Mouse (Mus musculus) heart, embryonic 10.5 days (tissue): ENCODE data around the gene Amh. TPM values are rescaled to one million over a fixed set of nuclear protein-coding genes. Genes with fewer than 3 reads are reported as not detected.

ENCODE experiments used
- DNase-seq: peaks from one replicate; pipeline ENCODE4 v3.0.0-alpha.2; 2017; ENCODE audit warnings: low spot score
- H3K27ac ChIP-seq: fragments of 300-500 bp; sonication (generic); 2 replicates; pipeline ENCODE4 v1.5.1; 2016; ENCODE audit warnings: mild to moderate bottlenecking
- H3K27me3 ChIP-seq: fragments of 300-500 bp; sonication (generic); 2 replicates; pipeline ENCODE4 v1.6.1; 2016; ENCODE audit warnings: mild to moderate bottlenecking; ENCODE audit not compliant: poor library complexity, insufficient read depth, severe bottlenecking
- H3K36me3 ChIP-seq: fragments of 300-500 bp; sonication (generic); 2 replicates; pipeline ENCODE4 v1.6.1; 2016; ENCODE audit warnings: mild to moderate bottlenecking, moderate library complexity
- H3K4me1 ChIP-seq: fragments of 300-500 bp; sonication (generic); 2 replicates; pipeline ENCODE4 v1.6.1; 2016; ENCODE audit warnings: mild to moderate bottlenecking
- H3K4me3 ChIP-seq: fragments of 300-500 bp; sonication (generic); 2 replicates; pipeline ENCODE4 v1.5.1; 2016; ENCODE audit warnings: mild to moderate bottlenecking, moderate library complexity
- H3K9me3 ChIP-seq: fragments of 300-500 bp; sonication (generic); 2 replicates; pipeline ENCODE4 v1.6.1; 2016; ENCODE audit warnings: mild to moderate bottlenecking, moderate library complexity
- WGBS: fragments of 180-500 bp; shearing (Covaris S2); methylation state at CpG from one replicate; pipeline ENCODE4 v1.1.7; 2016; 5-methylcytosine and 5-hydroxymethylcytosine counted together
- polyA plus RNA-seq: library from polyadenylated mRNA; unstranded; fragments of >200 nt; fragmentation: Nextera tagmentation; extraction: Ambion mirVana; gene quantifications from 2 replicates; pipeline ENCODE4 v1.2.1, GENCODE M21; 2016

Gene Amh
- polyA plus RNA-seq, 1 experiment from 2014 or later: not detected

GRCm38 (mm10) chr10:80843087-80843930 lies 38.3 kb downstream of the Amh start:
- 9% methylated on average over 32 of the region's 32 CpGs for WGBS
- Histone ChIP-seq H3K27me3 (peaks cover 63% of the 10 kb centered on the region), H3K27ac (peak overlapping the region; percentile 77)

GRCm38 (mm10) chr10:80843931-80844547 lies 39.0 kb downstream of the Amh start, which contains the start of gene Lingo3:
Lingo3 (minus strand) TSS chr10:80844039.
- 6% methylated on average over 43 of the region's 51 CpGs for WGBS
- H3K27me3 ChIP-seq: peaks cover 63% of the 10 kb centered on the region
- H3K4me1 ChIP-seq: peaks cover 26% of the 10 kb centered on the region
- H3K4me3 ChIP-seq: peak within 1 kb of the TSS; percentile 63
- H3K9me3 ChIP-seq: no peaks in the 10 kb centered on the region
- H3K36me3 ChIP-seq: no peaks in the 10 kb centered on the region
- DNase-seq: no peak
- peak within 1 kb of the TSS; percentile 77 for H3K27ac ChIP-seq

More at GRCm38 (mm10) chr10:80843087-80843930, 38.3 kb downstream of the Amh start:
- Histone ChIP-seq H3K9me3 (no peaks in the 10 kb centered on the region), H3K36me3 (no peaks in the 10 kb centered on the region), H3K4me1 (peaks cover 22% of the 10 kb centered on the region), H3K4me3 (peak overlapping the region; percentile 63)
- DNase-seq: no peak

GRCm38 (mm10) chr10:80845055-80845693 lies 40.1 kb downstream of the Amh start:
- H3K36me3 ChIP-seq: peaks cover 3% of the 10 kb centered on the region; the same call in 1 of the 2 replicates
- no peak overlapping the region for H3K4me3 ChIP-seq
- no peak for DNase-seq
- 56% methylated on average over 8 of the region's 8 CpGs for WGBS
- H3K4me1 ChIP-seq: peaks cover 29% of the 10 kb centered on the region
- no peak overlapping the region; the same call in 1 of the 2 replicates for H3K27ac ChIP-seq
- H3K27me3 ChIP-seq: peaks cover 63% of the 10 kb centered on the region
- H3K9me3 ChIP-seq: no peaks in the 10 kb centered on the region

- Histone ChIP-seq H3K4me3 (no peak overlapping the region), H3K36me3 (peaks cover 8% of the 10 kb centered on the region; the same call in 1 of the 2 replicates), H3K27me3 (peaks cover 59% of the 10 kb centered on the region), H3K27ac (no peak overlapping the region), H3K4me1 (peaks cover 32% of the 10 kb centered on the region), H3K9me3 (no peaks in the 10 kb centered on the region)
- no peak for DNase-seq
- WGBS: 74% methylated on average over 12 of the region's 12 CpGs
Observed at GRCm38 (mm10) chr10:80845732-80846131, 40.7 kb downstream of the Amh start.

- no peak overlapping the region for H3K4me3 ChIP-seq
- WGBS: 9% methylated on average over 10 of the region's 10 CpGs
Observed at GRCm38 (mm10) chr10:80848571-80848970, 43.5 kb downstream of the Amh start.

GRCm38 (mm10) chr10:80854913-80855748 lies 50.1 kb downstream of the Amh start, which contains the start of the genes Lsm7 and Sppl2b:
Lsm7 (minus strand) TSS chr10:80855209.
Sppl2b (plus strand) TSS chr10:80855275.
- Histone ChIP-seq H3K27me3 (no peaks in the 10 kb centered on the region), H3K9me3 (no peaks in the 10 kb centered on the region), H3K4me1 (peaks cover 39% of the 10 kb centered on the region), H3K4me3 (peak within 1 kb of the TSS; percentile 89), H3K27ac (peak within 1 kb of the TSS; percentile 87), H3K36me3 (peaks cover 31% of the 10 kb centered on the region)
- under 1% methylated on average over 81 of the region's 81 CpGs for WGBS
- peak; percentile 98 for DNase-seq

More at GRCm38 (mm10) chr10:80848571-80848970, 43.5 kb downstream of the Amh start:
- Histone ChIP-seq H3K27me3 (peaks cover 31% of the 10 kb centered on the region), H3K27ac (no peak overlapping the region), H3K4me1 (peaks cover 34% of the 10 kb centered on the region), H3K9me3 (no peaks in the 10 kb centered on the region), H3K36me3 (peaks cover 32% of the 10 kb centered on the region)
- DNase-seq: peak; percentile 86

- peak overlapping the region; percentile 87 for H3K27ac ChIP-seq
- peaks cover 37% of the 10 kb centered on the region for H3K4me1 ChIP-seq
Observed at GRCm38 (mm10) chr10:80855749-80856073, 50.7 kb downstream of the Amh start.

GRCm38 (mm10) chr10:80856267-80856666 lies 51.2 kb downstream of the Amh start:
- Histone ChIP-seq H3K4me3 (peak overlapping the region; percentile 89), H3K36me3 (peaks cover 23% of the 10 kb centered on the region), H3K27ac (peak overlapping the region; percentile 87; the same call in 1 of the 2 replicates), H3K9me3 (no peaks in the 10 kb centered on the region), H3K27me3 (no peaks in the 10 kb centered on the region), H3K4me1 (peaks cover 37% of the 10 kb centered on the region)
- DNase-seq: no peak
- WGBS: 64% methylated on average over 3 of the region's 3 CpGs

More at GRCm38 (mm10) chr10:80855749-80856073, 50.7 kb downstream of the Amh start:
- Histone ChIP-seq H3K9me3 (no peaks in the 10 kb centered on the region), H3K27me3 (no peaks in the 10 kb centered on the region), H3K36me3 (peaks cover 26% of the 10 kb centered on the region), H3K4me3 (peak overlapping the region; percentile 89)
- no peak for DNase-seq
- 12% methylated on average over 11 of the region's 11 CpGs for WGBS

- no peaks in the 10 kb centered on the region for H3K27me3 ChIP-seq
- 79% methylated on average over 5 of the region's 5 CpGs for WGBS
- H3K4me1 ChIP-seq: peaks cover 37% of the 10 kb centered on the region
- H3K27ac ChIP-seq: peak overlapping the region; percentile 56; the same call in 1 of the 2 replicates
- peaks cover 22% of the 10 kb centered on the region for H3K36me3 ChIP-seq
- H3K4me3 ChIP-seq: 0 out of 2 replicates have a peak overlapping the region, but pooled peaks have one; percentile 89
- no peak for DNase-seq
- no peaks in the 10 kb centered on the region for H3K9me3 ChIP-seq
Observed at GRCm38 (mm10) chr10:80856908-80857307, 51.9 kb downstream of the Amh start.
